Mouse (Mus musculus) small intestine, adult 2 months (tissue): ENCODE data around the gene Mxra7. TPM values are rescaled to one million over a fixed set of nuclear protein-coding genes. Genes with fewer than 3 reads are reported as not detected.

Source experiments
- H3K27ac ChIP-seq: fragments of 200-500 bp; 2 replicates; pipeline ENCODE4 v1.5.1; 2012; ENCODE audit warnings: low read depth, low read length, control low read depth, inconsistent platforms; ENCODE audit not compliant: insufficient read depth
- H3K27me3 ChIP-seq: fragments of 200-500 bp; 2 replicates; pipeline ENCODE4 v1.6.1; 2012; ENCODE audit warnings: mild to moderate bottlenecking, moderate library complexity, low read length, inconsistent platforms; ENCODE audit not compliant: control insufficient read depth, insufficient read depth
- H3K36me3 ChIP-seq: fragments of 200-500 bp; 2 replicates; pipeline ENCODE4 v1.6.1; 2012; ENCODE audit warnings: mild to moderate bottlenecking, low read length, control low read depth, inconsistent platforms; ENCODE audit not compliant: control insufficient read depth, insufficient read depth
- H3K4me1 ChIP-seq: fragments of 200-500 bp; 2 replicates; pipeline ENCODE4 v1.6.1; 2012; ENCODE audit warnings: low read length, inconsistent platforms, mixed read lengths; ENCODE audit not compliant: control insufficient read depth, insufficient read depth, insufficient read length
- H3K4me3 ChIP-seq: fragments of 200-500 bp; 2 replicates; pipeline ENCODE4 v1.5.1; 2012; ENCODE audit warnings: low read depth, mild to moderate bottlenecking, control low read depth, inconsistent platforms, low read length, moderate library complexity
- CTCF ChIP-seq: fragments of 200-500 bp; IDR thresholded peaks from 2 replicates; pipeline ENCODE4 v1.5.1; 2012; ENCODE audit warnings: low read depth, mild to moderate bottlenecking, control low read depth, inconsistent platforms, low read length, moderate library complexity, mixed read lengths; ENCODE audit not compliant: insufficient replicate concordance, insufficient read length; ENCODE audit errors: extremely low read depth
- POLR2A ChIP-seq: fragments of 200-500 bp; IDR thresholded peaks from 2 replicates; pipeline ENCODE4 v1.6.1; 2012; ENCODE audit warnings: low read depth, mild to moderate bottlenecking, control low read depth, inconsistent platforms, low read length, moderate library complexity
- WGBS: fragments of 180-500 bp; shearing (Covaris S2); methylation state at CpG from one replicate; pipeline ENCODE4 v1.1.7; 2018; 5-methylcytosine and 5-hydroxymethylcytosine counted together
- polyA plus RNA-seq: library from polyadenylated mRNA; depleted of rRNA; stranded (reverse); fragments of >200 nt; gene quantifications from 2 replicates; pipeline ENCODE4 v1.2.3, GENCODE M21; 2012

Mxra7 gene
- polyA plus RNA-seq, 1 experiment = 36.2 TPM

GRCm38 (mm10) chr11:116823255-116823654, 4.6 kb downstream of the Mxra7 start:
- 96% methylated on average over 2 of the region's 2 CpGs for WGBS
- no peak overlapping the region for H3K4me3 ChIP-seq
- no peaks in the 10 kb centered on the region for H3K36me3 ChIP-seq
- no peak overlapping the region for H3K27ac ChIP-seq
- TF ChIP-seq POLR2A (no peak), CTCF (no peak)
- H3K4me1 ChIP-seq = peaks cover 20% of the 10 kb centered on the region; the same call in 1 of the 2 replicates
- H3K27me3 ChIP-seq = no peaks in the 10 kb centered on the region

DNA sequence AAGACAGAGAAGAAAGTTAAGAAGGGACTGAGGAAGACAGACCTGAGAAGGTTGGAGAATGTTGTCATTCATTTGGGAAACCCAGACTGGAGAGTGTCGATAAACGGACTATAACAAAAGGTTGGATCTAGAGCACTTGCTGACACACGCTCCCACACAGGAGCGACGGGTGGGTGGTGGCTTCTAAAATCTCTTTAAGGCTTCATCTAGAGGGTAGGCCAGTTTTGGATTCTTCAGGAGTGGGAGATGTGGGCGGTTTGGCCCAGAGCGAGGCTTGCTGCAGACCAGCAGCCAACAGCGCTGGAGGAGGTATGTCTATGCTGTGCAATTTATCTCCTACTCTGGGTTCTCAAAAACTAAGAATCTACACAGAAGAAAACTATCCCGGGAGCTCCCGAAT, 5.2 kb downstream of the Mxra7 start:
- Histone ChIP-seq H3K27me3 (no peaks in the 10 kb centered on the region), H3K27ac (no peak overlapping the region), H3K36me3 (no peaks in the 10 kb centered on the region), H3K4me1 (peaks cover 19% of the 10 kb centered on the region; the same call in 1 of the 2 replicates), H3K4me3 (no peak overlapping the region)
- WGBS = 88% methylated on average over 10 of the region's 10 CpGs
- no peak for TF ChIP-seq POLR2A
- no peak for TF ChIP-seq CTCF

GRCm38 (mm10) chr11:116822215-116822614, 5.6 kb downstream of the Mxra7 start:
- 58% methylated on average over 10 of the region's 10 CpGs for WGBS
- Histone ChIP-seq H3K27ac (no peak overlapping the region; the same call in 1 of the 2 replicates), H3K27me3 (no peaks in the 10 kb centered on the region), H3K4me1 (peaks cover 19% of the 10 kb centered on the region; the same call in 1 of the 2 replicates), H3K4me3 (no peak overlapping the region), H3K36me3 (no peaks in the 10 kb centered on the region)
- TF ChIP-seq POLR2A = no peak
- no peak for TF ChIP-seq CTCF

GRCm38 (mm10) chr11:116821057-116821940, 6.5 kb downstream of the Mxra7 start:
- H3K4me1 ChIP-seq = peaks cover 14% of the 10 kb centered on the region; the same call in 1 of the 2 replicates
- no peaks in the 10 kb centered on the region for H3K27me3 ChIP-seq
- H3K27ac ChIP-seq = peak overlapping the region; percentile 48; the same call in 1 of the 2 replicates
- WGBS = 71% methylated on average over 13 of the region's 13 CpGs
- no peaks in the 10 kb centered on the region for H3K36me3 ChIP-seq
- TF ChIP-seq POLR2A = no peak
- no peak for TF ChIP-seq CTCF
- no peak overlapping the region for H3K4me3 ChIP-seq

DNA sequence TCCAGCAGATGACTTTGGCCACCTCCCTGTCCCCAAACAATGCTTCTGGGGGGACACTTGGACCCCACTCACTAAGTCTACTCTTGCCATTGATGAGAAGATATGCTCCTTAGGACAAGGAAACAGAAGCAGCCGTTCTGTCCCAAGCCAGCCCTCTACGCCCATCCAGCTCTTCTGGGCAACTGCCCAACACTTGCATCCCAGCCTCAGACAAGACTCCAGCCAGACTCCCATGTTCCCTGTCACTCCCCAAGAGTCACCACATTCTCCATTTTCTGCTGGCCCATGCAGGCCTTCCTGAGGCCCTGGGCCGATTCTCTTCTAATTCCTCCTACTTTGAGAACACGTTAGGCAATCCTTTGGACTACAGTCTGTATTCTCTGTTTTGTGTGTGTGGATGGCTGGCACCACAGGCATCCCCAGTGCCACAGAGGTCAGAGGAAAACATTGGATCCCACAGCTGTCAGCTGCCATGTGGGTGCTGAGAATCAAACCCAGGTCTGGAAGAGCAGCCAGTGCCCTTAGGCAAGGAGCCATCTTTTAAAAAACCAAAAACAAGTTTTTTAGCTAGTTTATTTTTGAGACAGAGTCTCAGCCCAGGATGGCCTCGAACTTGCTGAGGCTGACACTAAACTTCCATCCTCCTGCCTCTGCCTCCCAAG, 7.8 kb downstream of the Mxra7 start:
- Histone ChIP-seq H3K36me3 (no peaks in the 10 kb centered on the region), H3K27ac (no peak overlapping the region), H3K4me3 (no peak overlapping the region), H3K4me1 (peaks cover 14% of the 10 kb centered on the region; the same call in 1 of the 2 replicates), H3K27me3 (no peaks in the 10 kb centered on the region)
- no peak for TF ChIP-seq POLR2A
- WGBS = 72% methylated on average over 5 of the region's 5 CpGs

DNA sequence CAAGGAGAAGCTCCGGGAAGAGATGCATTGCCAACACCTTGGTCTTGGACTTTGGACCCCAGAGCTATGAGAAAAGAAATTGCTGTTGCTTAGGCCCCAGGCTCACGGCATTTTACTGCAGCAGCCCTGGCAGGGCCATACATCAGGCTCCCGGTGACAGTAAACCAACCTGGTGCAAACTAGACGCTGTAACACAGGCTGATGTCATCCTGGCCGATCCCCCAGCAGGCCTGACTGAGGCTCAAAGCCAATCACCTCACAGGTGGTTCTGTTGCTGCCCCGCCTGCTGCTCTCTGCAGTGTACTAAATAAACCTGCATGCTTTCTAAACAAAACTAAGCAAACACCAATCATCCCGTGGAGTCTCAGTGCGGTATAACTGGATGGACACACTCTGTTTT, 9.1 kb downstream of the Mxra7 start:
- TF ChIP-seq CTCF (no peak), POLR2A (no peak)
- 26% methylated on average over 8 of the region's 8 CpGs for WGBS
- no peak overlapping the region for H3K4me3 ChIP-seq
- H3K4me1 ChIP-seq = peaks cover 25% of the 10 kb centered on the region
- H3K27ac ChIP-seq = no peak overlapping the region
- no peaks in the 10 kb centered on the region for H3K27me3 ChIP-seq
- H3K36me3 ChIP-seq = no peaks in the 10 kb centered on the region

DNA sequence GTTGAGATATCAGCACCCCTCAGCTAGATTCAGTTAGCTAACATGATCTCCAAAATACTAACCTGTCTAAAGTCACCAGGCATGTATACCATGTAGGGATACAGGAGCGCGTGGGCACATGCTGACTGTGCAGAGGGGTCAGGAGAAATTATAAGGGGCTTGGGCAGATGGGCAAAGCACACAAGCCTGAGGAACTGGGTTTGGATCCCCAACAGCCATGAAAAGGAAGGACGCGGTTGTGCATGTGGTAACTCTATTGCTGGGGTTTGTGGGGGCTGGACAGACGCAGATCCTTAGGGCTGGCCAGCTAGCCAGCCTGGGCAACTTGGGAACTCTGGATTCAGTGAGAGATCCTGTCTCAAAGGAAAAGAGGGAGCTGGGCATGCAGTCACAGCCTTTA, 10.3 kb downstream of the Mxra7 start:
- Histone ChIP-seq H3K4me3 (no peak overlapping the region), H3K27me3 (no peaks in the 10 kb centered on the region), H3K36me3 (no peaks in the 10 kb centered on the region), H3K27ac (no peak overlapping the region), H3K4me1 (peaks cover 27% of the 10 kb centered on the region)
- WGBS = 94% methylated on average over 5 of the region's 5 CpGs
- no peak for TF ChIP-seq CTCF
- no peak for TF ChIP-seq POLR2A

GRCm38 (mm10) chr11:116816769-116817168, 11.1 kb downstream of the Mxra7 start:
- 71% methylated on average over 5 of the region's 5 CpGs for WGBS
- H3K27ac ChIP-seq = peak overlapping the region; percentile 52
- TF ChIP-seq CTCF = no peak
- no peak for TF ChIP-seq POLR2A
- no peaks in the 10 kb centered on the region for H3K27me3 ChIP-seq
- peaks cover 27% of the 10 kb centered on the region for H3K4me1 ChIP-seq
- H3K36me3 ChIP-seq = no peaks in the 10 kb centered on the region
- H3K4me3 ChIP-seq = no peak overlapping the region
